Mouse (Mus musculus): Measurements from ENCODE around the gene Mvb12a. TPM values are rescaled to one million over a fixed set of nuclear protein-coding genes. Genes with fewer than 3 reads are reported as not detected.

Mvb12a gene
- total and polyA plus RNA-seq, 3 experiments, result 40.4 to 132 (median 75.9) TPM

- TF ChIP-seq GATA1 (IDR thresholded peaks at IDR 0.05; ENCODE audit: borderline replicate concordance, low read length) (no peak), TAL1 (conservative IDR thresholded peaks at IDR 0.05; ENCODE audit: low read depth, low read length) (no peak), GATA2 (IDR thresholded peaks at IDR 0.05; ENCODE audit: borderline replicate concordance, low read depth, low read length) (no peak), POLR2AphosphoS5 (IDR thresholded peaks at IDR 0.05; ENCODE audit: insufficient replicate concordance, low read depth, low read length) (no peak), CTCF (IDR thresholded peaks at IDR 0.05; ENCODE audit: low read depth, low read length) (no peak)
- no peak for DNase-seq (ENCODE audit: low spot score)
- Histone ChIP-seq H3K4me1 (ENCODE audit: insufficient read depth, low read depth, low read length) (peaks cover 4% of the 10 kb centered on the region; the same call in 1 of the 2 replicates), H3K27me3 (ENCODE audit: insufficient read depth, low read length) (no peaks in the 10 kb centered on the region), H3K36me3 (replicated peaks) (peaks cover 25% of the 10 kb centered on the region), H3K4me3 (ENCODE audit: low read depth, low read length) (no peak overlapping the region), H3K9me3 (replicated peaks) (no peaks in the 10 kb centered on the region)
- ATAC-seq (ENCODE audit: extremely low read depth, insufficient number of reproducible peaks, low FRiP score, poor library complexity, severe bottlenecking), result no peak
Observed at GRCm38 (mm10) chr8:71498816-71499690, 43.7 kb upstream of the Mvb12a start.

DNA sequence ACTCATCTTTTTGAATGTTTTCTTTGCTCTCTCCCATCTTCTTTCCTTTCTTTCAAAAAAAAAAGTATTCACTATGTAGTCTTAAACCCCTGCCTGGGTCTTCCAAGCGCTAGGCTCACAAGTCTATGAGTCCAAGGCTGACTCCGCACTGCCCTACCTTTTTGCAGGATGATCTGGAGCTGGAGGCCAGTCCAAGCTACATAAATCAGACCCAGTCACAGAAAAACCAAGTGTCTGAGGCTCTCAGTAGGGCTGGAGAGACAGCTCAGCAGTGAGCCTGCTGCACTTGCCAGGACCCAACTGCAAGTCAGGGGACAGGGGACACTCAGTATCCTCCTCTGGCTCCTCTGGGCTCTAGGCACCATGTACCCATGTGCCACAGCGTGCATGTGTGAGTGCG is 38.4 kb upstream of the Mvb12a start:
- ATAC-seq (ENCODE audit: extremely low read depth, insufficient number of reproducible peaks, low FRiP score, poor library complexity, severe bottlenecking), result no peak
- TF ChIP-seq POLR2AphosphoS5 (IDR thresholded peaks at IDR 0.05; ENCODE audit: insufficient replicate concordance, low read depth, low read length), result no peak
- no peak for TF ChIP-seq TAL1 (conservative IDR thresholded peaks at IDR 0.05; ENCODE audit: low read depth, low read length)
- Histone ChIP-seq H3K4me1 (ENCODE audit: insufficient read depth, low read depth, low read length) (no peaks in the 10 kb centered on the region; the same call in 1 of the 2 replicates), H3K36me3 (replicated peaks) (no peaks in the 10 kb centered on the region), H3K4me3 (ENCODE audit: low read depth, low read length) (no peak overlapping the region), H3K9me3 (replicated peaks) (no peaks in the 10 kb centered on the region), H3K27me3 (ENCODE audit: insufficient read depth, low read length) (peaks cover 31% of the 10 kb centered on the region)
- no peak for DNase-seq (ENCODE audit: low spot score)

DNA sequence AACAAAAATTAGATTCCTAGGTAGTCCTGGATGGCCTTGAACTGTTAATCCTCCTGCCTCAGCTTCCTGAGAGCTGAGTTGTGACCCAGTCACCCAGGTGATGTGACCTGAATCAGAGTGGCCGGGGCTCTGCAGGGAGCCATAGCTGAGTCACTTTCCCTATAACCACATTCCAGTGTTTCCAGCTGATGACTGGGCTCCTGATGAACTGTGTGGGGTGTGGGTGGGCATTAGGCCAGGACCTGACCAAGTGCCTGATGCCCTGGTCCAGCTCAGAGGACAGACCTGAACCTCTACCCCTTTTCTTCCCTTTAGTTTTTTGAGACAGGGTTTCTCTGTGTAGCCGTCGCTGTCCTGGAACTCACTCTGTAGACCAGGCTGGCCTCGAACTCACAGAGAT is 37.4 kb upstream of the Mvb12a start:
- peaks cover 39% of the 10 kb centered on the region for H3K27me3 ChIP-seq (ENCODE audit: insufficient read depth, low read length)
- H3K4me3 ChIP-seq (ENCODE audit: low read depth, low read length), result no peak overlapping the region
- TF ChIP-seq CTCF (IDR thresholded peaks at IDR 0.05; ENCODE audit: low read depth, low read length), result no peak
- no peak for TF ChIP-seq POLR2AphosphoS5 (IDR thresholded peaks at IDR 0.05; ENCODE audit: insufficient replicate concordance, low read depth, low read length)
- no peak for TF ChIP-seq GATA2 (IDR thresholded peaks at IDR 0.05; ENCODE audit: borderline replicate concordance, low read depth, low read length)
- TF ChIP-seq GATA1 (IDR thresholded peaks at IDR 0.05; ENCODE audit: borderline replicate concordance, low read length), result no peak
- no peak for TF ChIP-seq TAL1 (conservative IDR thresholded peaks at IDR 0.05; ENCODE audit: low read depth, low read length)
- H3K4me1 ChIP-seq (ENCODE audit: insufficient read depth, low read depth, low read length), result no peaks in the 10 kb centered on the region; the same call in 1 of the 2 replicates
- DNase-seq (ENCODE audit: low spot score), result no peak
- H3K36me3 ChIP-seq (replicated peaks), result no peaks in the 10 kb centered on the region
- H3K9me3 ChIP-seq (replicated peaks), result no peaks in the 10 kb centered on the region
- ATAC-seq (ENCODE audit: extremely low read depth, insufficient number of reproducible peaks, low FRiP score, poor library complexity, severe bottlenecking), result no peak

- no peaks in the 10 kb centered on the region for H3K36me3 ChIP-seq (replicated peaks)
- H3K4me3 ChIP-seq (ENCODE audit: low read depth, low read length), result no peak overlapping the region
- no peak for DNase-seq (ENCODE audit: low spot score)
- no peaks in the 10 kb centered on the region; the same call in 1 of the 2 replicates for H3K4me1 ChIP-seq (ENCODE audit: insufficient read depth, low read depth, low read length)
- no peaks in the 10 kb centered on the region for H3K9me3 ChIP-seq (replicated peaks)
- TF ChIP-seq GATA2 (IDR thresholded peaks at IDR 0.05; ENCODE audit: borderline replicate concordance, low read depth, low read length) (no peak), POLR2AphosphoS5 (IDR thresholded peaks at IDR 0.05; ENCODE audit: insufficient replicate concordance, low read depth, low read length) (no peak), TAL1 (conservative IDR thresholded peaks at IDR 0.05; ENCODE audit: low read depth, low read length) (no peak), GATA1 (IDR thresholded peaks at IDR 0.05; ENCODE audit: borderline replicate concordance, low read length) (no peak), CTCF (IDR thresholded peaks at IDR 0.05; ENCODE audit: low read depth, low read length) (no peak)
- ATAC-seq (ENCODE audit: extremely low read depth, insufficient number of reproducible peaks, low FRiP score, poor library complexity, severe bottlenecking), result no peak
- peaks cover 42% of the 10 kb centered on the region for H3K27me3 ChIP-seq (ENCODE audit: insufficient read depth, low read length)
Observed at GRCm38 (mm10) chr8:71505979-71506378, 36.7 kb upstream of the Mvb12a start.

- no peak for TF ChIP-seq CTCF (IDR thresholded peaks at IDR 0.05; ENCODE audit: low read depth, low read length)
- TF ChIP-seq POLR2AphosphoS5 (IDR thresholded peaks at IDR 0.05; ENCODE audit: insufficient replicate concordance, low read depth, low read length), result no peak
- no peak for TF ChIP-seq GATA2 (IDR thresholded peaks at IDR 0.05; ENCODE audit: borderline replicate concordance, low read depth, low read length)
- no peak for TF ChIP-seq GATA1 (IDR thresholded peaks at IDR 0.05; ENCODE audit: borderline replicate concordance, low read length)
- no peak for TF ChIP-seq TAL1 (conservative IDR thresholded peaks at IDR 0.05; ENCODE audit: low read depth, low read length)
Observed at GRCm38 (mm10) chr8:71507589-71508104, 35.1 kb upstream of the Mvb12a start.

GRCm38 (mm10) chr8:71509316-71509715 is 33.4 kb upstream of the Mvb12a start:
- no peak overlapping the region for H3K4me3 ChIP-seq (ENCODE audit: low read depth, low read length)
- peaks cover 17% of the 10 kb centered on the region for H3K4me1 ChIP-seq (ENCODE audit: insufficient read depth, low read depth, low read length)
- H3K27me3 ChIP-seq (ENCODE audit: insufficient read depth, low read length), result peaks cover 60% of the 10 kb centered on the region
- no peaks in the 10 kb centered on the region for H3K36me3 ChIP-seq (replicated peaks)
- ATAC-seq (ENCODE audit: extremely low read depth, insufficient number of reproducible peaks, low FRiP score, poor library complexity, severe bottlenecking) (no peak), DNase-seq (ENCODE audit: low spot score) (no peak)
- H3K9me3 ChIP-seq (replicated peaks), result no peaks in the 10 kb centered on the region
- TF ChIP-seq GATA2 (IDR thresholded peaks at IDR 0.05; ENCODE audit: borderline replicate concordance, low read depth, low read length), result no peak
- TF ChIP-seq POLR2AphosphoS5 (IDR thresholded peaks at IDR 0.05; ENCODE audit: insufficient replicate concordance, low read depth, low read length), result no peak
- TF ChIP-seq CTCF (IDR thresholded peaks at IDR 0.05; ENCODE audit: low read depth, low read length), result no peak
- TF ChIP-seq GATA1 (IDR thresholded peaks at IDR 0.05; ENCODE audit: borderline replicate concordance, low read length), result no peak
- TF ChIP-seq TAL1 (conservative IDR thresholded peaks at IDR 0.05; ENCODE audit: low read depth, low read length), result no peak

More at GRCm38 (mm10) chr8:71507589-71508104, 35.1 kb upstream of the Mvb12a start:
- Histone ChIP-seq H3K9me3 (replicated peaks) (no peaks in the 10 kb centered on the region), H3K27me3 (ENCODE audit: insufficient read depth, low read length) (peaks cover 53% of the 10 kb centered on the region), H3K4me1 (ENCODE audit: insufficient read depth, low read depth, low read length) (peaks cover 13% of the 10 kb centered on the region), H3K36me3 (replicated peaks) (no peaks in the 10 kb centered on the region), H3K4me3 (ENCODE audit: low read depth, low read length) (0 out of 2 replicates have a peak overlapping the region, but pooled peaks have one; percentile 30)
- ATAC-seq (ENCODE audit: extremely low read depth, insufficient number of reproducible peaks, low FRiP score, poor library complexity, severe bottlenecking), result no peak
- no peak for DNase-seq (ENCODE audit: low spot score)
